Mouse (Mus musculus) embryonic facial prominence, embryonic 11.5 days (tissue): ENCODE measurements around the gene Bmp3. TPM values are rescaled to one million over a fixed set of nuclear protein-coding genes. Genes with fewer than 3 reads are reported as not detected.

Experiments
- ATAC-seq: fragments of 200-750 bp; cut with Nextera tagmentation; replicated peaks from 2 replicates; pipeline ENCODE4 v1.8.0; 2017; ENCODE audit warnings: low read depth; ENCODE audit not compliant: insufficient number of reproducible peaks, low FRiP score, low TSS enrichment
- DNase-seq: peaks from one replicate; pipeline ENCODE4 v3.0.0-alpha.2; 2015; ENCODE audit warnings: low spot score
- H3K27ac ChIP-seq: fragments of 300-500 bp; sonication (generic); replicated peaks from 2 replicates; pipeline ENCODE4 v1.5.1; 2014; ENCODE audit warnings: mild to moderate bottlenecking, low read depth, low read length, control low read depth
- H3K27me3 ChIP-seq: fragments of 300-500 bp; sonication (generic); 2 replicates; pipeline ENCODE4 v1.6.1; 2014; ENCODE audit warnings: mild to moderate bottlenecking, low read length, moderate library complexity, mixed read lengths; ENCODE audit not compliant: control insufficient read depth, insufficient read depth
- H3K36me3 ChIP-seq: fragments of 300-500 bp; sonication (generic); replicated peaks from 2 replicates; pipeline ENCODE4 v1.6.1; 2014; ENCODE audit warnings: low read depth, mild to moderate bottlenecking, low read length, moderate library complexity, mixed read lengths; ENCODE audit not compliant: control insufficient read depth, insufficient read depth
- H3K4me1 ChIP-seq: fragments of 300-500 bp; sonication (generic); 2 replicates; pipeline ENCODE4 v1.6.1; 2014; ENCODE audit warnings: low read length, mixed read lengths; ENCODE audit not compliant: control insufficient read depth, insufficient read depth
- H3K4me2 ChIP-seq: fragments of 300-500 bp; sonication (generic); 2 replicates; pipeline ENCODE4 v1.6.1; 2014; ENCODE audit warnings: low read depth, mild to moderate bottlenecking, control low read depth, low read length, moderate library complexity
- H3K4me3 ChIP-seq: fragments of 300-500 bp; sonication (generic); 2 replicates; pipeline ENCODE4 v1.5.1; 2014; ENCODE audit warnings: low read depth, low read length, control low read depth
- H3K9ac ChIP-seq: fragments of 300-500 bp; sonication (generic); replicated peaks from 2 replicates; pipeline ENCODE4 v1.6.1; 2014; ENCODE audit warnings: mild to moderate bottlenecking, control low read depth, low read length
- H3K9me3 ChIP-seq: fragments of 300-500 bp; sonication (generic); replicated peaks from 2 replicates; pipeline ENCODE4 v1.6.1; 2016; ENCODE audit warnings: mild to moderate bottlenecking, low read length, inconsistent platforms, mixed read lengths; ENCODE audit not compliant: control insufficient read depth
- WGBS: fragments of 180-500 bp; shearing (Covaris S2); extraction: QIAGEN DNeasy Blood & Tissue Kit; methylation state at CpG from one replicate; pipeline ENCODE4 v1.1.7; 2014; 5-methylcytosine and 5-hydroxymethylcytosine counted together
- polyA plus RNA-seq: library from polyadenylated mRNA; unstranded; fragments of >200 nt; fragmentation: Nextera tagmentation; extraction: Ambion mirVana; gene quantifications from 2 replicates; pipeline ENCODE4 v1.2.1, GENCODE M21; 2014

Gene Bmp3
- polyA plus RNA-seq, 1 experiment from 2014 or later = 1.5 TPM

- Histone ChIP-seq H3K4me2 (no peak overlapping the region), H3K36me3 (no peaks in the 10 kb centered on the region), H3K4me3 (no peak overlapping the region), H3K4me1 (no peaks in the 10 kb centered on the region), H3K9me3 (no peaks in the 10 kb centered on the region), H3K27me3 (no peaks in the 10 kb centered on the region; the same call in 1 of the 2 replicates), H3K9ac (no peak overlapping the region), H3K27ac (no peak overlapping the region)
- peak; percentile 59; the same call in 1 of the 2 replicates for ATAC-seq
- 17% methylated on average over 5 of the region's 5 CpGs for WGBS
- DNase-seq = peak; percentile 74
Measured at GRCm38 (mm10) chr5:98876056-98876455, 21.8 kb downstream of the Bmp3 start.

- no peak overlapping the region for H3K9ac ChIP-seq
- H3K27me3 ChIP-seq = no peaks in the 10 kb centered on the region; the same call in 1 of the 2 replicates
- peak; percentile 78 for DNase-seq
- no peak overlapping the region for H3K27ac ChIP-seq
- no peaks in the 10 kb centered on the region for H3K36me3 ChIP-seq
- no peak overlapping the region for H3K4me3 ChIP-seq
- no peak for ATAC-seq
- H3K9me3 ChIP-seq = no peaks in the 10 kb centered on the region
- no peak overlapping the region for H3K4me2 ChIP-seq
- H3K4me1 ChIP-seq = no peaks in the 10 kb centered on the region
Measured at GRCm38 (mm10) chr5:98878891-98879290, 24.7 kb downstream of the Bmp3 start.

- Histone ChIP-seq H3K4me2 (no peak overlapping the region), H3K27ac (no peak overlapping the region), H3K27me3 (no peaks in the 10 kb centered on the region), H3K9ac (no peak overlapping the region), H3K4me1 (no peaks in the 10 kb centered on the region), H3K36me3 (no peaks in the 10 kb centered on the region), H3K4me3 (no peak overlapping the region), H3K9me3 (no peaks in the 10 kb centered on the region)
- ATAC-seq = no peak
- DNase-seq = no peak
- 50% methylated on average over 3 of the region's 3 CpGs for WGBS
Measured at GRCm38 (mm10) chr5:98882096-98882495, 27.9 kb downstream of the Bmp3 start.

- no peaks in the 10 kb centered on the region for H3K27me3 ChIP-seq
- H3K4me2 ChIP-seq = no peak overlapping the region
- H3K36me3 ChIP-seq = no peaks in the 10 kb centered on the region
- H3K4me3 ChIP-seq = no peak overlapping the region
- no peak overlapping the region for H3K27ac ChIP-seq
- H3K9ac ChIP-seq = no peak overlapping the region
- 84% methylated on average over 2 of the region's 2 CpGs for WGBS
- ATAC-seq (no peak), DNase-seq (no peak)
- H3K4me1 ChIP-seq = no peaks in the 10 kb centered on the region
- no peaks in the 10 kb centered on the region for H3K9me3 ChIP-seq
Measured at GRCm38 (mm10) chr5:98890544-98891050, 36.4 kb downstream of the Bmp3 start.

GRCm38 (mm10) chr5:98894281-98894680 is 40.1 kb downstream of the Bmp3 start:
- WGBS = 88% methylated on average over 3 of the region's 3 CpGs
- ATAC-seq = no peak
- H3K4me2 ChIP-seq = no peak overlapping the region
- no peak for DNase-seq
- H3K9me3 ChIP-seq = no peaks in the 10 kb centered on the region
- H3K27me3 ChIP-seq = no peaks in the 10 kb centered on the region
- no peak overlapping the region for H3K27ac ChIP-seq
- H3K4me1 ChIP-seq = no peaks in the 10 kb centered on the region
- no peaks in the 10 kb centered on the region for H3K36me3 ChIP-seq
- H3K9ac ChIP-seq = no peak overlapping the region
- H3K4me3 ChIP-seq = no peak overlapping the region

- Histone ChIP-seq H3K27me3 (no peaks in the 10 kb centered on the region), H3K9ac (no peak overlapping the region), H3K4me2 (no peak overlapping the region), H3K27ac (no peak overlapping the region), H3K4me1 (no peaks in the 10 kb centered on the region), H3K36me3 (no peaks in the 10 kb centered on the region), H3K9me3 (no peaks in the 10 kb centered on the region), H3K4me3 (no peak overlapping the region)
- ATAC-seq (no peak), DNase-seq (no peak)
Measured at GRCm38 (mm10) chr5:98897946-98898345, 43.7 kb downstream of the Bmp3 start.

- Histone ChIP-seq H3K27ac (no peak overlapping the region), H3K36me3 (no peaks in the 10 kb centered on the region), H3K9me3 (no peaks in the 10 kb centered on the region), H3K4me2 (no peak overlapping the region), H3K27me3 (no peaks in the 10 kb centered on the region), H3K4me3 (no peak overlapping the region), H3K9ac (no peak overlapping the region), H3K4me1 (no peaks in the 10 kb centered on the region)
- ATAC-seq (no peak), DNase-seq (no peak)
- 84% methylated on average over 5 of the region's 5 CpGs for WGBS
Measured at GRCm38 (mm10) chr5:98900926-98901325, 46.7 kb downstream of the Bmp3 start.

GRCm38 (mm10) chr5:98902339-98902738 is 48.1 kb downstream of the Bmp3 start:
- Histone ChIP-seq H3K9ac (no peak overlapping the region), H3K36me3 (no peaks in the 10 kb centered on the region), H3K9me3 (no peaks in the 10 kb centered on the region), H3K4me3 (no peak overlapping the region), H3K27ac (no peak overlapping the region), H3K4me1 (no peaks in the 10 kb centered on the region), H3K4me2 (no peak overlapping the region), H3K27me3 (no peaks in the 10 kb centered on the region)
- DNase-seq (peak; percentile 68), ATAC-seq (no peak)
- 61% methylated on average over 4 of the region's 4 CpGs for WGBS
